Mouse (Mus musculus) thymus, postnatal 25 days (tissue): ENCODE data around the gene Bcl2l1.

Source experiments
- DNase-seq: peaks from one replicate; pipeline ENCODE4 v3.0.0; 2022

Bcl2l1 gene

DNA sequence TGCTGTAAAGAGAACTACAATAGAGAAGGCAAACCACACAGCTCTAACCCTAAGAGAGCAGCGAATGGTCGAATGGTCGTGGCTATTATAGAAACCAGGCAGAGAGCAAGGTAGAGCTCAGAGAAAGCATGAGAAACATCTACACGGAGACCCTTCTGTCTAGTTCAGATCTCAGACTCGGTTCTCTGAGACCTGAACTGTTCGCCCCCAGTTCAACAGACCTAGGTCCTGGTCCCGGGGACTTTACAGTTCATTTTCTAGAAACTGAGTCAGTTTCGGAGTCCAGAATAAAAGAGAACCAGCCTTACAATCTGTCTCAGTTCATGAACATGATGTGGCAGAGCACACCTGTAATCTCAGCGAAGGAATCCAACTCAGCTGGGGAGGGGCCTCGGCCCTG lies 97.0 kb downstream of the Bcl2l1 start:
- DNase-seq: no peak

GRCm38 (mm10) chr2:152733201-152733600 lies 98.3 kb downstream of the Bcl2l1 start:
- no peak for DNase-seq
